10 mouse cellular contexts compared by ENCODE assay signal in the genomic region with DNA sequence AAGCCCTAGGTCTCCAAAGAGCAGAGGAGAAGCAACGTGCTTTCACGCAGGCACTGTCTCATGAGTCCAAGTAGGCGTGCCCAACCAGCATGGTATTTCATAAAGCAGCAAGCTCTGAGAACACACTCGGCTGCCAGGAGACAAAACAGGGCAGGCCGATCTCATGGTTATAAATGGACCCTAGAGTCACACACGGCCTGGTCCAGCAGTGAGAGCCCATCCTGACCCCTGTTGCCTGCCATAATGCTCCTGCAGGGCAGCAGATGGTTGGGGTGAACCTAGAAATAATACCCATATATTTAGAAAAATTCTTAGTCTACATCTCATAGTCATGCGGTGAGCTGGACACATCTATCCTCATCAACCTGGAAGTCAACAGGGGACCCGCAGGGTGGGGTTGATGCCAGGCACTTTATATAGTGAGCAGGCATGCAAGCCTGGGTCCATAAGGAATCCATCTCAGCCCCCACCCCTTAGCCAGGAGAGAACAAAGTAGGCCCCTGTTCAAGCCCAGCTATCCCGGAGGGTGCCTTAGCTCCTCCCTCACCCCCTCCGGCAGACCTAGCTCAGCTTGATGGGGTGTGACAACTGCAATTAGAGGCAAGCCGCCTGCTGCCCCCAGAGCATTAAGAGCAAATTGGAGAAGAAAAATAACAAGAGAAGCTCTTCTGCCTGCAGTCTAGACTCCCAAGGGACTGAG. TPM values are rescaled to one million over a fixed set of nuclear protein-coding genes. Genes with fewer than 3 reads are reported as not detected.
DNase-seq lines count a peak whose midpoint lies in the region; ATAC-seq lines count a peak whose summit lies in the region.
"Had no signal": no experiment of that assay in that cellular context is flagged by ENCODE, and none has a peak within 500 bp of the region (broad histone marks: within the 10 kb centered on the region; RNA-seq: fewer than 3 reads in every experiment).

No protein-coding gene starts in this region.

- 44% methylated on average over 11 of the region's 11 CpGs for WGBS in hindbrain, embryonic 13.5 days

- no peak overlapping the region for H3K9ac ChIP-seq in hindbrain, embryonic 13.5 days

- H3K4me2 ChIP-seq in hindbrain, embryonic 13.5 days = no peak overlapping the region

- no peak overlapping the region for H3K4me3 ChIP-seq in hindbrain, embryonic 13.5 days
- H3K4me3 ChIP-seq: erythroblast, embryonic 14.5 days had no signal

- H3K36me3 ChIP-seq in hindbrain, embryonic 13.5 days = no peaks in the 10 kb centered on the region

- peak; percentile 70 for ATAC-seq in hindbrain, embryonic 13.5 days (ENCODE audit: low FRiP score)

- peaks cover 56% of the 10 kb centered on the region for H3K4me1 ChIP-seq in hindbrain, embryonic 13.5 days (replicated peaks)

- H3K9me3 ChIP-seq in hindbrain, embryonic 13.5 days = no peaks in the 10 kb centered on the region

- H3K27me3 ChIP-seq in hindbrain, embryonic 13.5 days = 0 out of 2 replicates have a peak, but pooled peaks cover 4% of the 10 kb centered on the region

- DNase-seq in cerebellum, adult 11 months = peak; percentile 54
- DNase-seq in cerebellum, postnatal 4 days (ENCODE audit: low spot score in 2 of 2) = no peak
- peak; percentile 20 for DNase-seq in right cerebral cortex, postnatal 25 days
- DNase-seq in right cerebral cortex, adult 18-20 months = no peak
- no peak for DNase-seq in layer of hippocampus, adult 18-20 months (ENCODE audit: low spot score in 2 of 2)
- no peak for DNase-seq in layer of hippocampus, adult 9-10 months (ENCODE audit: low spot score)
- no peak for DNase-seq in thymus, adult 18-20 months
- DNase-seq: lung, postnatal 36 days had no signal

- peak overlapping the region; percentile 56 for H3K27ac ChIP-seq in hindbrain, embryonic 13.5 days

RNA-seq across cellular contexts. Expression of gene Inka2, which starts 13.6 kb away (rescaled TPM):
- polyA plus RNA-seq in hindbrain, embryonic 13.5 days (2015; fragmentation: Nextera tagmentation; extraction: Ambion mirVana) = 4.8 and 5.2 TPM in 2 replicates
- total RNA-seq in layer of hippocampus, adult 18-20 months (2021) = 10 to 100 TPM; 70.5 to 74.0 TPM

RNA-seq across cellular contexts. Expression of gene Ddx20, which starts 30.6 kb away (rescaled TPM):
- polyA plus RNA-seq in hindbrain, embryonic 13.5 days (2015; fragmentation: Nextera tagmentation; extraction: Ambion mirVana) = 26.4 and 27.4 TPM in 2 replicates
- total RNA-seq in layer of hippocampus, adult 18-20 months (2021) = 10 to 100 TPM; 12.0 to 13.5 TPM

Comparison
In these comparisons a context has a peak if more than half of its experiments do, and no peak if none do; other contexts are left out.
1. DNase-seq: peak in cerebellum, adult 11 months (single experiment) and right cerebral cortex, postnatal 25 days (single experiment); none in cerebellum, postnatal 4 days (0 of 2), right cerebral cortex, adult 18-20 months (single experiment), layer of hippocampus, adult 18-20 months (0 of 2), layer of hippocampus, adult 9-10 months (single experiment) and thymus, adult 18-20 months (0 of 2).